Mouse (Mus musculus) liver (tissue): ENCODE results near the gene Gpr180.
"Not testable (repeated sequence)": the region's sequence is repeated elsewhere in the genome, so short reads cannot be mapped to it uniquely, and the experiment has no call there.

ENCODE experiments used
- DNase-seq: peaks from one replicate; pipeline ENCODE4 v3.0.0-alpha.2; 2020; ENCODE audit warnings: mixed read lengths

Gpr180 gene

DNA sequence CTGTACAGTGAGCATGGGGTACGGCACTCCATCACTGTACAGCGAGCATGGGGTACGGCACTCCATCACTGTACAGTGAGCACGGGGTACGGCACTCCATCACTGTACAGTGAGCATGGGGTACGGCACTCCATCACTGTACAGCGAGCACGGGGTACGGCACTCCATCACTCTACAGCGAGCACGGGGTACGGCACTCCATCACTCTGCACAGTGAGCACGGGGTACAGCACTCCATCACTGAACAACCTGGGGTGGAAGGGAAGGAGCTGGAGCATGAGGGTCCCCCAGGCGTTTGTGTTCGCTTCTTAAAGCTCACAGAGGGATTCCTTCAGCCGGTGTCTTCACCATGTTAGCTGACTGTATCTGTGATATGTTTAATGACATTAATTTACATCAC lies 19.1 kb downstream of the Gpr180 start:
- not testable (repeated sequence) for DNase-seq

DNA sequence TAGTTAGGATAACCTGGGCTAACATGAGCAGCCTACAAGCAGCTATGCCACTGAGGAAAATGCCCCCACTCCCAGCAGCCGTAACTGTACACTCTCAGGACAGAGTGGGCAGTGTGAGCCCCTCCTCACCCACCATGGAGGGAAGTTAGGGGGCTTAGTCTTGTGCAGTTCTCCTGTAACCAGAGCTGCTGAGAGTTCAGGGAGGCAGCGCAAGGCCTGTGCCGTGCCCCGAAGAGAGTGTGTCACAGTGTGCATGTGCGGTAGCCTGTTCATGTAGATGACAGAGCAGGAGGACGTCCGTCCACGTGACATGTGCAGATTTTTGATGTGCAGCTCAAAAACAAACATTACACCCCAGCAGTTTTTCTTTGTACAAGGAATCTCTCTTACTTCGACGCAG lies 19.8 kb downstream of the Gpr180 start:
- DNase-seq: no peak

DNA sequence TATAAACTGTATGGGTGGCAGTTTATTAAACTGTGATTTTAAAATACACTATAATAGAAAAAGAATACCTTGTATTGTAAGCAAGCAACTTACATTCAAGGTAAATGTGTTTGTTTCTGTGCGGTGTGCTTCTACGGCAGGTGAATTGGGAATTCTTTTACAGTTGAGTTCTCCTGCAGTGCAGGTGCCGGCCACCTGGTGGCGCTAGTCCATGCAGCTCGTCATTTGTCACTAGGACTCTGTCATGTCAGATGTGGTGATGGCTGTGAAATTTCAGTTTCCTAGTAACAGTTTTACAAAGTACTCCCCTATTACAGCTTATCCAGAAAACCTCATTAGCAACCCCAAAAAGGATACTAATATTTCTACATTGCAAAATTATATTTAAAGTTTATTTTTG lies 20.2 kb downstream of the Gpr180 start:
- DNase-seq: peak; percentile 57

DNA sequence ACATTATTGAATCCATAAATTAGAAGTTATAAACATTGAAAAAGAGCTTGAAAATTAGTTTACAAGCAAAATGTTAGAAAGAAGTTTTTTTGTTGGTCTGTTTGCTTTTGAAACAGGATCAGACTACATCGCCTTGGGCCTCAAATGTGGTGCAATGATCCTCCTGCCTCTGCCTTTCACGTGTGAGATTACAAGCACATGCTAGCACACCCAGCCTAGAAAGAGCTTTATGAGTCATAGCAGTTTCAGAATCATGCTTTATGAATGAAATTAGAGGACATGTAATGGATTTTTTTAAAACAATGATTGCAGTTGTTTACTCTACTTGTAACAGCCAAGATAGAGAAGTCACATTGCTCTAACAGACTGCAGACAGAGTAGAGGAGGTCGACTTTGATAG lies 24.8 kb downstream of the Gpr180 start:
- DNase-seq: no peak

DNA sequence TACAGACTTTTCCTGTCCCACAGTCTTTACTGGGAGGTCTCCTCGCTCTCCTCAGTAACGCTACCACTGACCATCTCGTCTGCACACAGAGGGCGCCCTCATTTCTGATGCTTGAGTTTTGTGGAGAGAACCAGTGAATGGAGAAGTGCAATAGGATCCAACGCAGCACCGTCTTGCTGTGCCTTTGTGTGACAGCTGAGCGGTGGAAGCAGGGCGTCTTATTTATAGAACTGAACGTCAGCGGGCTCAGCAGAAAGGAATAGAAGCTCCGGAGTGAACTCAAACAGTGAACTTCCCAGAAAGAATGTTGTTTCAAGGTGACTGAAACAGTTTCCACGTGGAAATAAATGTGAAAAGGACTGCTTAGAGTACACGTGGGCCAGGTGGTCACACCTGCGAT lies 25.7 kb downstream of the Gpr180 start:
- DNase-seq: no peak

DNA sequence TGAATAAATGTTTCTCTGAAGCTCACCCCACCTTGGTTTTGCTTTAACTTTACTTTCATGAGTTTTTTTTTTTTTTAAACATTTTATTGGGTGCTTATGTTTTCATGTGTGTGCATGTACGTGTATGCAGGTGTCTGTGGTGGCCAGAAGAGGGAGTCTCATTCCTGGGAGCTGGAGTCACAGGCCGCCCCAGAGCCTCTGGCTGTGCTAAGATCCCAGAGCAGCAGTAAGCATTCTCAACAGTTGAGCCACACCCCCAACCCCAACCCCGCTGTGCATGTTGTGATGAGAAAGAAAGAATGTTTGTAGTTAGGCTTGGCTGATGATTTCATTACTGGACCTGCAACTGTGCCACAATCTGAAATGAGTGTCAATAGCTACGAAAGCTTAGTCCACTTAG lies 31.8 kb downstream of the Gpr180 start:
- no peak for DNase-seq

DNA sequence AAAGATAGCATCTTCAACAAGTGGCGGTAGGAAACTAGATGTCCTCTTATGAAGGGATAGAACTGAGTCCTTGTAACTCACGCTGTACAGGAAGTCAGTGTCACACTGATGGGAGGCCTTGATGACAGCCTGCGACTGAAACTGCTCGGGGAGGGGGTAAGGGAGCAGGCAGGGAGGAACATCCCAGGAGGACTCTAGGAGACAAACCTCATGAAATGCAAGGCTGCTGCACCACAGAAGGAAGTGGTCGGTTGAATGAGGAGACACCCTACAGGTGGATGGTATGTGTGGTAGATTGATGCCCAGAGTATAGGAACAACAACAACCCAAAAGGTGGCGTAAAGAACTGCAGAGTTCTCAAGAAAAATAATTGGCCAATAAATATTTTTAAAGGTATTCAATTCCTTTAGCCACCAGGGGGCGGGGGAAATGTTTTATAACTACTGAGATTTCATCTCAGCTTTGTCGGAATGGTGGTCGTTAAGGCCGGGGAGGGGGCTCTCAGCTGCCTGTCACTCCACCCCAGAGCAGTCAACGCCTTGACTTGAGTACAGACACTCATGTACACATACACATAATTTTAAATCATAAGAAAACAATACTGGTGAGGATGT lies 36.7 kb downstream of the Gpr180 start:
- no peak for DNase-seq

DNA sequence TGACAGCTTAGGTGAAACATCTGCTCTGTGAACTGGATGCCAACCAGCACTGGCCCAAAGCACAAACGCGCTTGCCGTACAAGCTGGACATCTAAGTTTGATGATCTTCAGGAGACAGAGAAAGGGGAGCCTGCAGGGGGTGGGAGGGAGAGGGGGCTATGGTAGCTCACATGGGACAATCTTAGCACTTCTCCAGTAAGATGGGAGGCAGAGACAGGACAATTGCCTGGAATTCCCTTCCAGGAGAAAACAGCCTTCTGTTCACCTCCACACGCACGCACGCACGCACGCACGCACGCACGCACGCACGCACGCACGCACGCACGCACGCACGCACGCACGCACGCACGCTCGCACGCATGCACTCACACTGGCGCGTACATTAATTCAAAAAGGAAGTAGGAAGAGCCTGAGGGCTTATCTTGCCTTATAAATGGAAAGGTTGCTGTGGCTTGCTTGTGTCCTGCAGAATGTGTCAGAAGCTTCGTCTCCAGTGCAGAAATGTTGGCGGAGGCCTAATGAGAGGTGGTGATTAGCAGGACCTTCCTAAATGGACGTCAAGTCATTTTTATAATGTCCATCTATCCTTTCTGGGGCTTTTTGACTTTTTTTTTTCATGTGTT lies 38.2 kb downstream of the Gpr180 start:
- DNase-seq: no peak

DNA sequence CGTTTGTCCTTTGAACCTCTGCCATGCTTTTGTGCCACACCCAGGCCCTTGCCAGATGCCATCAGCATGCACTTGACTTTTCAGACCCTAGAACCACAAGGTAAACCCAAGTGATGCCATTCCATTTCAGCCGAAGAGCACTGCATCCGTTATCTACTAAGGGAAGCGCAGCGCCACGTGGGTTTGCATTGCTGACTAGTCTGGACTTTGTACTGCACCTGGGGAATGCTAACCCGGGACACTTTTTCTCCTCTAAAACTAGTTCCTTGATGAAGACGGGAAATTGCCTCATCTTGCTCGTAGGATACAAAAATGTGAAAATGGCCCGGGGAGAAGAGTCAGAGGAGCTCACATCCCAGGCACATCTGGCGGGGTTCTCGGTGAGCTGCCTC lies 38.7 kb downstream of the Gpr180 start:
- DNase-seq: no peak

DNA sequence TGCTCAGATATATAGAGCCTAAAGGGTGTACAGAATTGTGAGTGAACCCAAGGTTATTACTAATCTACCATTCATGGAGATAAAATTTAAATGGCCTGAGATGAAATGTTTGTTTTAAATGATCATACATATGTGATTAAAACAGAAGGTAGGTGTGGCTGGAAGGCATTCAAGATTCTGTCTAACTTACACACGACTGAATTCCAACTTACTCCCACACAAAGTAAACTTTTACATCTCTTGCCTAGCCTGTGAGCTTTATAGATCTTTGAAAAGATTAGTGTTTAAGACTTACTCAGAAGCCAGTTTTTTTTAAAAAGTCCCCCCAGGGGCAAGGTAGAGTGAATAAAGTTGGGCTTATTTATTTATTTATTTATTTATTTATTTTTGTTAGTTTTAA lies 42.3 kb downstream of the Gpr180 start:
- no peak for DNase-seq

DNA sequence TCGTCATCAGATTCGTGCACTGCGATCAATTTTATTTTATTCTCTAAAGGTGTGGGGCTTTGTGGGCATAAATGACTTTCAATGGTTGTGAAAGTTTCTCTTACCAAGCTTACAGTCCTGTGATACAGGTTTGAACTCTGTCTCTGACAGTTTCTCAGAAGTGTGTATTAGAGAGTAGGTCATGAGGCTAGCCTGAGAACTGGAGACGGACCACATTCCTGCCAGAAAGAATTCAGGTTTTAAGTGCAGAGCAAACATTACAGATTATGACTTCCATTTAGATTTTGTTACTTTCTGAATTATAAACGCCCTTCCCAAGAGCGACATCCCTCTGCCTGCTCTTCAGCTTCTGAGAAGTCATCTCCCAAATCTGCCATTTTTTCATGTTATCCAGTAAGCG lies 42.7 kb downstream of the Gpr180 start:
- DNase-seq: no peak

DNA sequence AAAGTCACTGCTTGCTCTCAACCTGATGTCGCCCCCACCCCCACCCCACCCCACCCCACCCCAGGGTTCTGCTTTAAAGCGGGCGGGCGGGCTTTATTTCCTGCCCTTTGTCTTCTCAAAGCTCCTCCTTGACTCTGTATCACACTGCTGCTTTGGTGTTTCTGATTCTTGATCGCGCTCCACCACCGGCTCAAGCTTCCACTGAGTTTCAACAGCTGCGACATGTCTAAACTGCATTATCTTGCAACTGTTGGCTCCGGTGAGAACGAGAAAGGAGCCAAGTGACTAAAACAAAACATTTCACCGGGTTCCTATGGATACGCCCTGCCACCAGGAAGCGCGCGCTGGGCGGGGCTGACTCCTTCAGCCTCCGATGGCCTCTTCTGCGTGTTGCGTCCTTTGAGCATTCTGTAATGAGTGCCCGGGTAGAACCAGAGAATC lies 43.2 kb downstream of the Gpr180 start:
- peak; percentile 67 for DNase-seq

DNA sequence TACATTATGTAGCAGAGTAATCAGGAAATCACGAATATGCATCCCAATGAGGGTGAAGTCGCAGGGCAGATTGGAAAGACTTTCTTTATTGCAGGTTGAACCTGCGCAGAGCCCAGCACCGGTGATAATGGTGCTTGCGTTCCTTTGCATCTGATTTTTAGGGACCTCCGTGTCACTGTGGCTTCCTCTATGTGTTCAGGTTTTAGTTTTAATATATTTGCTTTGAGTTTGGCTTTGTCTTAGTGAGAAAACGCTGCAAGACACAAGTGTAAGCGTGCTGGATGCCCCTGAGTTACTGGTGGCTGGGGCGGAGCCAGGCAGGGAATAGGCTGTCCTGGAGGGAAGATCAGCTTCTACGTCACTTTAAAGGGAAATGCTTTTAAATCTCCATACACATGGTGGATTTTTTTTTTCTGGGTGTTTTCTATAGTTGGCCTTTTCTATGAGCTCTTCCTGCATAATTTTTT lies 43.8 kb downstream of the Gpr180 start:
- peak; percentile 53 for DNase-seq

DNA sequence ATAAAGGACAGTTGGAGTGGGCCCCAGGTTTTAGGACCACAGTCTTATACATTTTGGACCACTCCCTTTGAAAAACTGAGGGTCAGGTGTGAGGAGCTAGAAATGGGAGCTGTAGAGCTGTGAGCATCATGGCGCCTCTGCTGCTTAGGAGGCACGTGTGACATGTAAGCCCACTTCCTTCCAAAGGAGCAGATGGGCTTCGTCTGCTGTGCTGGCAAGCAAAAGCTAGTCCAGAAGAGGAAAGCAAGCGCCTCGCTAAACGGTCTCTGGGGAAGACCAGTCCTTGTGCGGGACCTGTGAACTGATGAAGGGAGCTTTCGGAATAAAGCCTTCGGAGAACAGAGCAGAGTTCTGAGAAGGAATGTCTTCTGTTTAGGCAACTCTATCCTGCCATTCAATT lies 54.5 kb downstream of the Gpr180 start:
- DNase-seq: no peak

DNA sequence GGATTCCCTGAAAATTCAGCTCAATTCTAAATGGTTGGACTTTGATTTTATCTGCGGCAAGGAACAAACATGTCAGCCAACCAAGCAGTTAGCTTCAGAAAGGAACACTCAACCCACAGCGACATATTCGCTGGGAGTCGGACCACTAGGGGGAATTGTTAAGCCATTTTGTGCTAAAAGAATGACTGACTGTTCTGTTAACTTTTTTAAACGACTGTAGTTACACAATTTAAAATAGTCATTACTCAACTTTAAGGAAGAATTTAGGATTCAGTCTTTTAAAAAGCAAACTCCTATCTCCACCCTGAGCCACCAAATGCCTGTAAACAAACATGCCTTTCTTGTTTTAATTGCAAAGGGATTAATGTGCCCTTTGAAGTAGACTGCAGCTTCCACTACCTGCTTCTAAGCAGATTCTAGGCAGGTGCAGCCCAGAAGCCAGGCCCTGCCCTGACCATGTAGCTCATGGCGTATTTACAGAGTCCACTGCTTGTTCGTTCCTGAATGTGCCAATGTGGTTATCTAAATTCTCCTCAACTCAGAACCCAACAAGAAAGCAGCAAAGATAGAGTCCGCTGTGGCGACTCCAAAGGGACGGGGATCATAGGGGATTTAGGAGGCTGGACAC lies 56.2 kb downstream of the Gpr180 start:
- no peak for DNase-seq

DNA sequence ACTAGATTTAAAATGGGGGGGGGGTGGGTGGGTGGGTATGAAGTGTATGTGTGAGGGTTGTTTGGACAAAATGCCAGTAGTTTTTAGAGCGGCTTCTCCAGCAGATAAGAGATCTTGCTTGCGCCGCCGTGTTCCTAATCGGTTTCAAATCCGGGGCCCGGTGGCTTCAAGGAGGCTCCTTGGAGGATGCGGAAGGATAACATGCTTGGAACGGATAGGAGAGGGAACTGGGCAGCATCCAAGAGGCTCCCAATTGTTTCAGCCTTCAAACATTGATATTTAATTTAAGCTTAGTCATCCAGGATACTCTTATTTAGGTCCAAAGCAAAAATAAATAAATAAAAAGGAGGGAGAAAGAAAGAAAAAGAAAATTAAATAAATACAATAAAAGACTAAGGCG lies 56.7 kb downstream of the Gpr180 start:
- no peak for DNase-seq

DNA sequence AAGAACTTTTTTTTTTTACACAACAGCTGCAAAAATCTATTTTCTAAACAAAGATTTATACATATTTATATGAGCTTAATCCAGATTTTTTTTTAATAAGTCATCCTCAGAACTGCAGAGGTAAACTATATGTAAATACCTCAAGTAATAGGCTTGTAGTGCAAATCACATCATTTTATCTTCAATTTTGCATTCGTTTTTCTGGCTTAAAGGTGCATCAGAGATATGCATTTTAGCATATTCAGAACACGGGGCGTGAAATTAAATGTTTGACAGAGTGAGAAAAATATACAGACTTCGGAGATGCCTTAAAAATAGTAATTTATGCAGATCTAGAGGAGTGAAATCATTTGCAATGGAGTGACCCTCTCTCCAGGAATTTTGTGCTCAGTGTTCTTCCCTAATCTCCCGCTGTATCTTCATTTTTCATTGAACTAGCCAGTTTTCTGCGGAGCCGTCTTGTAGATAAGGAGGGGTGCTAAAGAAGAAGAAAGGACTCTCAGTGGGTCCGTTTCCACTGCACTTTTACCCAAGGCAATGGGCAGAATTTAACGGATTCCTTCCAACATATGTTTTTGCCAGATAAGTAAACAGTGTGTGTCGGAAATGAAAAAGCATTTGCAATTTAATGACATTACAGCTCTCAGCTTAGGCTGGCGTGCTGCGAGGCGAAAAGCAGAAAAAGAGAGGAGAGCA lies 57.4 kb downstream of the Gpr180 start:
- DNase-seq: no peak

DNA sequence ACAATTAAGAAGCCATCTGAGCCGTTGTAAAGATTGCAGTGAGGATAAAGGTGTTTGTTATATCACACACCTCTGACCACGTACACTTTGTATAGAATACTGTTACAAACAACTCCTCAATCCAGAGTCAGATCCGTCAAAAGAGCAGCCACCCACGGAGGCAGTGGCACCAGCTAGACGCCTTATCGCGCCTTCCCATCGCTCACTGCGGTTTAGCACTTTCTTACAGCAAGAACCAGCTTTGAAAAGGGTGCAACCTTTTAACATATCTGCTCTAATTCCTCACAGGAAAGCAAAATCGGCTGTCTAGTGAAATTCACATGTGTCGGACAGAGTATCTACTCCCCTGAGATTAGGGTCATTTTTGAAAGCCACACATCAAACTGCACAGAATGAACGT lies 60.1 kb downstream of the Gpr180 start:
- peak; percentile 27 for DNase-seq

DNA sequence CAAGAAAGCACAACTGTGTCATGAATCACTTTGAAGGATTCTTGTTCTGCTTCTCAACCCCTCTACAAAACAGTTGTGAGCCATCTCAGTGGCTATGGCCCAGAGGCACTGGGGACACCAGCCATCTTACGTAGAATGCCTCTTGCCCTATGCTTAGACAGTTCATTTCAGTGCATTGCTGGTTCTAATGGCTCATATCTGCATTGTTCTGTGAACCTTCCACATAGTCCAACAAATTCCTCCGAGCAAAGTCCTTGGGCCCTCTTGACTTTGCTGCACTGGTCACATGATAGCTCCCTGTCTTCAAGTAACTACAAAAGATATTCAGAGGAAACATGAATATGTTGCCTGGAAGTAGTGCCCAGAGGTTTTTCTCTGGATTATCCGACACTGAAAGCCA lies 63.8 kb downstream of the Gpr180 start:
- no peak for DNase-seq

DNA sequence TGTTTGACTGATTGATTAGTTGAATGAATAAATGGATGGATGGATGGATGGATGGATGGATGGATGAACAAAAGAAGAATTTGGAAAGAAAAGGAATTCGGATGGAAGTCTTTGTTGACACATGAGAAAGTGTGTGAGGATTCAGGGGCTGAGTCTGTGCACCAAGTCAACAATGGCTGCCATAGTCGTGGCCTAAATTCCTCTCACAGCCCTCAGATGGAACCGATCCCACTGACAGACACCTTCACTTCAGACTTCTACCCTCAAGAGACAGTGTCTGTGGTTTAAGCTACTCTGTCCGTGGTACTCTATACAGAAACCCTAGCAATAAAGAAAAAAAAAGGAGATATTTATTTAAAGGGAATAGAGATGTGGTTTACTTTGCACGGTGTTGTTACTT lies 65.0 kb downstream of the Gpr180 start:
- no peak for DNase-seq

DNA sequence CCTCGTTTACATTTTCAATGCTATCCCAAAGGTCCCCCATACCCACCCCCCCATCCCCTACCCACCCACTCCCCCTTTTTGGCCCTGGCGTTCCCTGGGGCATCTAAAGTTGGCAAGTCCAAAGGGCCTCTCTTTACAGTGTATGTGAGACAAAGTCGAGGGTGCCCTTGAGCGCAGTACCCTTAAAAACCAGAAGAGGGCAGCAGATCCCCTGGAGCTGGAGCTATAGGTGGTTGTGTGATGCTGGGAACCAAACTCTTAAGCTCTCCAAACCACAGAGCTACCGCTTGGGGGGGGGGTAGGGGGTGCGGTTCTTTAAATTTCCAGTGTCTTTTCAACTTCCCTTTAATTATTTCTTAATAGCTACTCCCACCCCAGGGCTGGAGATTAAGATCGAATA lies 66.1 kb downstream of the Gpr180 start:
- peak; percentile 28 for DNase-seq

DNA sequence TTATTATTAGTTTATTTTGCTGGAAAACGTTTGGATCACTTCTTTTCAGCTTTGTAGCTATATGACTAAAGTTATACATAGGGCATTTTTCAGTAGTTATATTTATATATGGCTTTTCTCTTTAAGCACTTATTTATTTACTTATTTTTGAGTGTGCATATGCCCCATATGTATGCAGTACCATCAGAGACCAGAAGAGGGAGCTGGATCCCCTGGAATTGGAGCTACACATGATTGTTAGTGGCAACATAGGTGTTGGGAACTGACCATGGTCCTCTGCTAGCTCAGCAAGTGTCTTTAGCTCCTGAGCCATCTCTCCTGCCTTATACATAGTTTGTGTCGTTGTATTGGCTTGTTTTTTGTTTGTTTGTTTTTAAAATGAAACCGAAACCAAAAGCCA lies 70.4 kb downstream of the Gpr180 start:
- no peak for DNase-seq

DNA sequence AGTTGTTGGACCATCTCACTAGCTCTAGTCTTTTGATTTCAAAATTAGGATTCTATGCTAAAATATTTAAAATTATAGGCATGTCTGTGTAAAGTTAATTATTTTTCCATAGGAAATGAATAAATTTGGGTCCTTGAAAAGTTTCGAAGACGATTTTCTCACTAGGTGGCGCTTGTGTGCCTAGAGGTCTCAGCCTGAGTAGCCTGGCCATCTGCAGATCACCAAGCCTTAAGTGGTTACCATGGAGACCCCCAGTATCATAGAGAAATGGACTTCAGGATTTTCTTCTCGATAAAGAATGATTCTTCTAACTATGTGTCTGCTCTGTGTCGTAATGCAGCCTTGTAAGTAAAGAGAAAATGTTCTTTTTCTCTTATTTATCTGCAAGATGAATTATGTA lies 72.7 kb downstream of the Gpr180 start:
- no peak for DNase-seq
